Mouse (Mus musculus) kidney, adult 2 months (tissue): ENCODE measurements around the gene Klhl9. TPM values are rescaled to one million over a fixed set of nuclear protein-coding genes. Genes with fewer than 3 reads are reported as not detected.
A peak's percentile ranks its signal among the peaks of the same experiment; 100 is the strongest.

ENCODE experiments used
- DNase-seq: peaks from one replicate; pipeline ENCODE4 v3.0.0; 2021
- H3K27ac ChIP-seq: fragments of 200-500 bp; 2 replicates; pipeline ENCODE4 v1.5.1; 2012; ENCODE audit warnings: low read depth, low read length, control low read depth, inconsistent platforms; ENCODE audit not compliant: insufficient read depth
- H3K27me3 ChIP-seq: fragments of 200-500 bp; replicated peaks from 2 replicates; pipeline ENCODE4 v1.6.1; 2012; ENCODE audit warnings: mild to moderate bottlenecking, moderate library complexity, low read length, inconsistent platforms; ENCODE audit not compliant: control insufficient read depth, insufficient read depth
- H3K36me3 ChIP-seq: fragments of 200-500 bp; 2 replicates; pipeline ENCODE4 v1.6.1; 2012; ENCODE audit warnings: mild to moderate bottlenecking, moderate library complexity, low read length, inconsistent platforms; ENCODE audit not compliant: control insufficient read depth, insufficient read depth
- H3K4me1 ChIP-seq: fragments of 200-500 bp; 2 replicates; pipeline ENCODE4 v1.6.1; 2011; ENCODE audit warnings: low read length; ENCODE audit not compliant: control insufficient read depth, insufficient read depth
- H3K4me3 ChIP-seq: fragments of 200-500 bp; 2 replicates; pipeline ENCODE4 v1.5.1; 2011; ENCODE audit warnings: mild to moderate bottlenecking, low read depth, low read length, control low read depth; ENCODE audit not compliant: insufficient read depth
- CTCF ChIP-seq: fragments of 200-500 bp; conservative IDR thresholded peaks from 2 replicates; pipeline ENCODE4 v1.5.1; 2011; ENCODE audit warnings: low read depth, mild to moderate bottlenecking, control low read depth, low read length, moderate library complexity, mixed read lengths; ENCODE audit not compliant: insufficient read depth, insufficient read length
- POLR2A ChIP-seq: fragments of 200-500 bp; IDR thresholded peaks from one replicate; pipeline ENCODE4 v1.6.1; 2011; ENCODE audit warnings: low read depth, low read length, control low read depth
- WGBS: fragments of 180-500 bp; shearing (Covaris S2); methylation state at CpG from one replicate; pipeline ENCODE4 v1.1.7; 2018; 5-methylcytosine and 5-hydroxymethylcytosine counted together
- polyA plus RNA-seq: library from polyadenylated mRNA; depleted of rRNA; stranded (reverse); fragments of >200 nt; gene quantifications from 2 replicates; pipeline ENCODE4 v1.2.3, GENCODE M21; 2012

Gene Klhl9
- polyA plus RNA-seq, 1 experiment: 18.1 TPM

DNA sequence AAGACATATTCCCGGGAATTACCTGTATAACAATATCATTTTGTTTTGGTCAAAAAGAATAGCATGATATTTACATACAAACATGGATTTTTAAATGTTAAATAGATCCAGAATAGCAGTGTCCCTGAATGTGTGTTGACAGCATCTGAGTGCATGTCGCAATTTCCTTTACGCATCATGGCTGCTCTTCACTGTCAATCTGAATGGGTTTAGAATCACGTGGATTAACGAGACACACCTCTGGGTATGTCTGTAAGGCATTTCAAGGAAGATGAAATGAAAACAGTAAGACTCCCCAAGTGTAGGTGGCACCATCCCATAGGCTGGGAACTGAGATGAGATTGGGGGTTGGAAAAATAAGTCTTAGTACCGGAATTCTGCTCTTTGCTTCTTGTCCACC, 16.8 kb upstream of the Klhl9 start:
- WGBS: 90% methylated on average over 6 of the region's 6 CpGs
- DNase-seq: no peak

DNA sequence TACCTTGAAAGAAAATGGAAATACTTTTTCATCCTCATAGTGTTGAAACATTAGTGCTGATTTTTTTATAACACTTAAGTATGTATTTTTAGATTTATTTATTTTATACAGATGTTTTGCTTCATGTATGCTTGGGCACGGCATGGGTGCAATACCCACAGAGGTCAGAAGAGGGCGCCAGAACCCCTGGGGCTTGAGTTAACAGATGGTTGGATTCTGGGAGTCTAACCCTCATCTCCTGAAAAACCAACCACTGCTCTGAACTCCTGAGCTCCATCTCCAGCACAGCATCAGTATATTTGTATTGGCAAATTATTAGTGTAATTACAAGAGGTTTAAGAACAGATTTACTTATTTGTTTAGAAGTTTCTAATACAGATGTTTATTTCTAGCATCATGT, 16.2 kb upstream of the Klhl9 start:
- peak; percentile 74 for DNase-seq
- Histone ChIP-seq H3K27ac (no peak overlapping the region), H3K36me3 (no peaks in the 10 kb centered on the region), H3K4me1 (no peaks in the 10 kb centered on the region), H3K27me3 (no peaks in the 10 kb centered on the region), H3K4me3 (no peak overlapping the region)
- WGBS: 0% methylated on average over 2 of the region's 2 CpGs
- peak; percentile 90 for TF ChIP-seq CTCF
- TF ChIP-seq POLR2A: no peak

More for the DNA sequence above, 16.8 kb upstream of the Klhl9 start:
- Histone ChIP-seq H3K4me3 (no peak overlapping the region), H3K27ac (no peak overlapping the region), H3K4me1 (no peaks in the 10 kb centered on the region), H3K36me3 (no peaks in the 10 kb centered on the region), H3K27me3 (no peaks in the 10 kb centered on the region)
- TF ChIP-seq CTCF (no peak), POLR2A (no peak)

- Histone ChIP-seq H3K27ac (no peak overlapping the region), H3K4me3 (no peak overlapping the region), H3K4me1 (0 out of 2 replicates have a peak, but pooled peaks cover 3% of the 10 kb centered on the region), H3K36me3 (no peaks in the 10 kb centered on the region), H3K27me3 (no peaks in the 10 kb centered on the region)
- peak; percentile 68 for DNase-seq
- 0% methylated on average over 1 of the region's 1 CpGs for WGBS
- no peak for TF ChIP-seq POLR2A
- TF ChIP-seq CTCF: peak; percentile 78
Observed at GRCm38 (mm10) chr4:88727324-88727723, 5.1 kb upstream of the Klhl9 start.

DNA sequence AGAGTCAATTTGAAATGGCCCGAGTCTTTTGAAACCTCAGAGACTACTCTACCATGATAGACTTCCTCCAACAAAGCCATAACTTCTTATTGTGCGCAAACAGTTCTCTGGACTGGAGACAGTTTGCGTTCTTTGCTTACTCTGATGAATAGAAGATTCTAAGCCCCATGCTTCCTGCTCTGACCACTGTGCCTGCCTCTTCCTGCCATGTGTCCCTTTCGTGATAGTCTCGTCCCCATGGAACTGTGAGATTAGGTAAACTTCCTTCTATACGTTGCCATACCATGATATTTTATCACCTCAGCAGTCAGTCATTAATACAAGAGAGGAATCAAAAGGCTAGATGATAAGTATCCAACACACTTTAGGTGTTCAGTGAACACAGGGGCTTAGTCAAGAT, 4.5 kb upstream of the Klhl9 start:
- Histone ChIP-seq H3K27ac (no peak overlapping the region), H3K4me1 (0 out of 2 replicates have a peak, but pooled peaks cover 3% of the 10 kb centered on the region), H3K4me3 (no peak overlapping the region), H3K36me3 (no peaks in the 10 kb centered on the region), H3K27me3 (no peaks in the 10 kb centered on the region)
- 77% methylated on average over 6 of the region's 6 CpGs for WGBS
- no peak for DNase-seq
- no peak for TF ChIP-seq CTCF
- no peak for TF ChIP-seq POLR2A

DNA sequence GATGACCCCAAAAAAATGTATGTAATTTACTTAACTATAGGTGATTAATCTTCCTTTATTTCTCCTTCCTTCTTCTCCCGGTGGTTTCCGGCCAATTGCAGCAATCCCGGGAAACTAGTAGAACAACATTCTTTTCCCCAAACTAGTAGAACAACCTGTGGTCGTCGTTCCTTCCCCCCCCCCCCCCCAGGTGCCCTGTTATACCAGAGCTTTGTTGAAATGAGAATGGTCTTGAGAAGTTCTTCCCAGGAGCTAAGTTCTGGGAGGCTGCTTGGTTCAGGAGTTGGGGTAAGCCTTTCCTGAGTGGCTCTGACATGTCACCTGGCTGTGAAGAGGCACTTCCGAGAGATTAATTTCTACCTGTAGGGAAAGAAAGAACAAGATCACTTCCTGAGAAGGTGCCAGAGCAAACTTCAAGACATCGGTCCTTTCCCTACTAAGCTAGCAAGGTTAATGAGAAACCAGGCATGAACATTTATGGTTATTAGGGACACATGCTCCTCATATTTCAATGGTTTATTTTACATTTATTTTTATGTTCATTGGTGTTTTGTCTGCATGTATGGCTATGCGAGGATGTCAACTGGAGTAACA, 1.3 kb upstream of the Klhl9 start:
- peak overlapping the region; percentile 96 for H3K27ac ChIP-seq
- peak overlapping the region; percentile 18; the same call in 1 of the 2 replicates for H3K4me3 ChIP-seq
- H3K36me3 ChIP-seq: peaks cover under 1% of the 10 kb centered on the region; the same call in 1 of the 2 replicates
- H3K27me3 ChIP-seq: no peaks in the 10 kb centered on the region
- H3K4me1 ChIP-seq: peaks cover 3% of the 10 kb centered on the region; the same call in 1 of the 2 replicates
- peak; percentile 67 for DNase-seq
- TF ChIP-seq POLR2A: no peak
- TF ChIP-seq CTCF: no peak
- 22% methylated on average over 8 of the region's 8 CpGs for whole genome bisulfite sequencing

DNA sequence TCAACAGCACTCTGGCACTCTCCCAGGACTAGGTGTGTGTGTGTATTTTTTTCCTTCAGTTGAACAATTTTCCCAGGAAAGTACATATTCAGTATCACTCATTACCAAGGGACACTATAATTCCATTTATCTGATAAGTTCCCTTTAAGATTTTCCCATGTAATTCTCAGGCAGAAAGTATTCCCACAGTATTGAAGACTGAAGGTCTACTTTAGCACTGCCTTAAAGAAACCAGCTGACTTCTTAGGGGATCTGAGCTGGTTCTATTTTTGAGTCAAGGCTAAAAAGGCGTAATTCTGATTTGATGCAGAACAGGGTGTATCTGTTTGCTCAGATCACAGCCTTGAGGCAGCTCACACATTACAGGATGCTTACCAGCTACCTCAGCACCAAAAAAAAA, 3.5 kb downstream of the Klhl9 start:
- no peak for TF ChIP-seq CTCF
- no peak for TF ChIP-seq POLR2A
- H3K27me3 ChIP-seq: no peaks in the 10 kb centered on the region
- H3K27ac ChIP-seq: no peak overlapping the region
- peak overlapping the region; percentile 8; the same call in 1 of the 2 replicates for H3K4me3 ChIP-seq
- DNase-seq: no peak
- peaks cover 7% of the 10 kb centered on the region for H3K36me3 ChIP-seq
- peaks cover 4% of the 10 kb centered on the region; the same call in 1 of the 2 replicates for H3K4me1 ChIP-seq
- 6% methylated on average over 1 of the region's 1 CpGs for WGBS

GRCm38 (mm10) chr4:88715059-88715458, 7.2 kb downstream of the Klhl9 start:
- Histone ChIP-seq H3K27me3 (no peaks in the 10 kb centered on the region), H3K27ac (no peak overlapping the region), H3K4me1 (peaks cover 4% of the 10 kb centered on the region; the same call in 1 of the 2 replicates), H3K36me3 (peaks cover 7% of the 10 kb centered on the region), H3K4me3 (no peak overlapping the region)
- no peak for TF ChIP-seq POLR2A
- peak; percentile 37 for DNase-seq
